8 mouse cellular contexts compared by ENCODE assay signal in the genomic region with DNA sequence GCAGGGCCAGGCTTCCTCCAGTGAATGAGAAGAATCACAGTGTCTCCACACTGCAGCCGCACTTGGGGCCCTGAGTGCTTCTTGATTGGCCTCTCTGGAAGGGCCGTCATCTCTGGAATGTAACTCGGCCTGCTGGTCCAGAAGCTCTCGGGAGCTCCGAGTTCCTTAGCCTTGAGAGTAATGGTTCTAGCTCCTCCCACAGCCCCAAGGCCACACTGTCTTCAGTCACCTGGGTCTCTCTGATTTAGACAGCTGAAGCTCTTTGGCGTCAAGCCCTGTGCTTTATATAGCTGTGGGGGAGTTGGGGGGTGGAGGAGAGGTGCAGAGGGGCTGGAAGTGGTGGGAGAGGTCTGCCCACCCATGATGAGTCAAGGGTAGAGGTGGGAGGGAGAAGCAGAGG. TPM values are rescaled to one million over a fixed set of nuclear protein-coding genes. Genes with fewer than 3 reads are reported as not detected.
DNase-seq lines count a peak whose midpoint lies in the region; ATAC-seq lines count a peak whose summit lies in the region.

No protein-coding gene starts in this region.

- peaks cover 60% of the 10 kb centered on the region for H3K4me1 ChIP-seq in heart, embryonic 13.5 days
- peaks cover 28% of the 10 kb centered on the region for H3K4me1 ChIP-seq in heart, embryonic 15.5 days (replicated peaks)
- H3K4me1 ChIP-seq in limb, embryonic 15.5 days, result peaks cover 26% of the 10 kb centered on the region
- peaks cover 24% of the 10 kb centered on the region for H3K4me1 ChIP-seq in stomach, embryonic 16.5 days (ENCODE audit: control insufficient read depth, insufficient read depth, low read length)

- no peak for DNase-seq in heart, adult 8-10 months (ENCODE audit: low spot score)
- DNase-seq in cerebellum, adult 18-20 months, result no peak
- no peak for DNase-seq in thymus, postnatal 10 days (ENCODE audit: low spot score in 2 of 2)
- DNase-seq in cerebellum, postnatal 14 days, result no peak

- H3K27ac ChIP-seq in heart, embryonic 13.5 days (replicated peaks), result peak overlapping the region; percentile 81
- peak overlapping the region; percentile 75 for H3K27ac ChIP-seq in heart, embryonic 15.5 days
- H3K27ac ChIP-seq in limb, embryonic 15.5 days, result peak overlapping the region; percentile 70
- peak overlapping the region; percentile 84 for H3K27ac ChIP-seq in stomach, embryonic 16.5 days (ENCODE audit: low read length)

- no peaks in the 10 kb centered on the region for H3K9me3 ChIP-seq in heart, embryonic 13.5 days
- H3K9me3 ChIP-seq in heart, embryonic 15.5 days (replicated peaks), result no peaks in the 10 kb centered on the region
- no peaks in the 10 kb centered on the region for H3K9me3 ChIP-seq in limb, embryonic 15.5 days
- H3K9me3 ChIP-seq in stomach, embryonic 16.5 days (replicated peaks; ENCODE audit: control insufficient read depth, low read length), result no peaks in the 10 kb centered on the region

- WGBS in heart, embryonic 13.5 days, result 14% methylated on average over 6 of the region's 6 CpGs
- WGBS in heart, embryonic 15.5 days, result 7% methylated on average over 6 of the region's 6 CpGs
- WGBS in limb, embryonic 15.5 days, result 13% methylated on average over 6 of the region's 6 CpGs
- WGBS in stomach, embryonic 16.5 days, result 6% methylated on average over 6 of the region's 6 CpGs

- no peaks in the 10 kb centered on the region for H3K27me3 ChIP-seq in heart, embryonic 13.5 days (replicated peaks)
- no peaks in the 10 kb centered on the region for H3K27me3 ChIP-seq in heart, embryonic 15.5 days
- H3K27me3 ChIP-seq in limb, embryonic 15.5 days, result no peaks in the 10 kb centered on the region
- no peaks in the 10 kb centered on the region for H3K27me3 ChIP-seq in stomach, embryonic 16.5 days (ENCODE audit: control insufficient read depth, insufficient read depth, low read length)

- peak overlapping the region; percentile 12; the same call in 1 of the 2 replicates for H3K4me3 ChIP-seq in heart, embryonic 13.5 days
- H3K4me3 ChIP-seq in heart, embryonic 15.5 days, result no peak overlapping the region
- no peak overlapping the region for H3K4me3 ChIP-seq in limb, embryonic 15.5 days
- H3K4me3 ChIP-seq in stomach, embryonic 16.5 days (replicated peaks; ENCODE audit: low read length), result 0 out of 2 replicates have a peak overlapping the region, but pooled peaks have one; percentile 5

- ATAC-seq in heart, embryonic 13.5 days (ENCODE audit: extremely low read depth, insufficient number of reproducible peaks, low FRiP score, low TSS enrichment), result peak; percentile 10; the same call in 1 of the 2 replicates
- ATAC-seq in heart, embryonic 15.5 days (replicated peaks; ENCODE audit: insufficient number of reproducible peaks, insufficient read depth, low FRiP score, low read depth), result peak; percentile 67
- ATAC-seq in limb, embryonic 15.5 days (ENCODE audit: insufficient number of reproducible peaks, low FRiP score, low TSS enrichment, low read depth), result peak; percentile 32; the same call in 1 of the 2 replicates
- ATAC-seq in stomach, embryonic 16.5 days (ENCODE audit: insufficient read depth, low FRiP score), result peak; percentile 91

- H3K4me2 ChIP-seq in heart, embryonic 13.5 days, result peak overlapping the region; percentile 53
- H3K4me2 ChIP-seq in heart, embryonic 15.5 days, result peak overlapping the region; percentile 21
- H3K4me2 ChIP-seq in limb, embryonic 15.5 days, result no peak overlapping the region
- peak overlapping the region; percentile 14 for H3K4me2 ChIP-seq in stomach, embryonic 16.5 days (ENCODE audit: low read depth, low read length)

- H3K9ac ChIP-seq in heart, embryonic 13.5 days, result peak overlapping the region; percentile 42
- H3K9ac ChIP-seq in heart, embryonic 15.5 days, result peak overlapping the region; percentile 25; the same call in 1 of the 2 replicates
- no peak overlapping the region for H3K9ac ChIP-seq in limb, embryonic 15.5 days
- peak overlapping the region; percentile 60 for H3K9ac ChIP-seq in stomach, embryonic 16.5 days (ENCODE audit: low read length)

- H3K36me3 ChIP-seq in heart, embryonic 13.5 days, result peaks cover 17% of the 10 kb centered on the region
- H3K36me3 ChIP-seq in heart, embryonic 15.5 days, result no peaks in the 10 kb centered on the region
- peaks cover 4% of the 10 kb centered on the region; the same call in 1 of the 2 replicates for H3K36me3 ChIP-seq in limb, embryonic 15.5 days
- no peaks in the 10 kb centered on the region for H3K36me3 ChIP-seq in stomach, embryonic 16.5 days (ENCODE audit: control insufficient read depth, insufficient read depth, low read length)

RNA-seq across cellular contexts. Expression of a gene that starts 14.1 kb away (rescaled TPM):
- 12.9 and 15.4 TPM in 2 replicates for polyA plus RNA-seq in heart, embryonic 13.5 days (2015; fragmentation: Nextera tagmentation; extraction: Ambion mirVana)
- total RNA-seq in heart, adult 8-10 months (2022), result 10 to 100 TPM; 13.2 to 17.4 (median 13.7) TPM
- polyA plus RNA-seq in heart, embryonic 15.5 days (2015; fragmentation: Nextera tagmentation; extraction: Ambion mirVana), result 11.5 and 13.9 TPM in 2 replicates
- 17.5 and 23.3 TPM in 2 replicates for polyA plus RNA-seq in limb, embryonic 15.5 days (2015; fragmentation: Nextera tagmentation; extraction: Ambion mirVana)
- polyA plus RNA-seq in stomach, embryonic 16.5 days (2015; fragmentation: Nextera tagmentation; extraction: Ambion mirVana), result 13.5 and 18.9 TPM in 2 replicates

RNA-seq across cellular contexts. Expression of a gene that starts 30.8 kb away (rescaled TPM):
- polyA plus RNA-seq in heart, embryonic 13.5 days (2015; fragmentation: Nextera tagmentation; extraction: Ambion mirVana), result 31.0 and 34.6 TPM in 2 replicates
- 1 to 10 TPM; 1.9 to 2.4 (median 2.2) TPM for total RNA-seq in heart, adult 8-10 months (2022)
- polyA plus RNA-seq in heart, embryonic 15.5 days (2015; fragmentation: Nextera tagmentation; extraction: Ambion mirVana), result 24.5 and 28.4 TPM in 2 replicates
- 31.8 and 36.1 TPM in 2 replicates for polyA plus RNA-seq in limb, embryonic 15.5 days (2015; fragmentation: Nextera tagmentation; extraction: Ambion mirVana)
- 28.4 and 28.5 TPM in 2 replicates for polyA plus RNA-seq in stomach, embryonic 16.5 days (2015; fragmentation: Nextera tagmentation; extraction: Ambion mirVana)

RNA-seq across cellular contexts. Expression of a gene that starts 39.7 kb away (rescaled TPM):
- 251 and 271 TPM in 2 replicates for polyA plus RNA-seq in heart, embryonic 13.5 days (2015; fragmentation: Nextera tagmentation; extraction: Ambion mirVana)
- total RNA-seq in heart, adult 8-10 months (2022), result 10 to 100 TPM; 39.5 to 50.6 (median 44.3) TPM
- polyA plus RNA-seq in heart, embryonic 15.5 days (2015; fragmentation: Nextera tagmentation; extraction: Ambion mirVana), result 163 and 208 TPM in 2 replicates
- polyA plus RNA-seq in limb, embryonic 15.5 days (2015; fragmentation: Nextera tagmentation; extraction: Ambion mirVana), result 268 and 295 TPM in 2 replicates
- polyA plus RNA-seq in stomach, embryonic 16.5 days (2015; fragmentation: Nextera tagmentation; extraction: Ambion mirVana), result 335 and 345 TPM in 2 replicates

Comparison
In these comparisons a context has a peak if more than half of its experiments do, and no peak if none do; other contexts are left out.
1. H3K4me3 ChIP-seq: peak in heart, embryonic 13.5 days (single experiment) and stomach, embryonic 16.5 days (single experiment); none in heart, embryonic 15.5 days (single experiment) and limb, embryonic 15.5 days (single experiment).
2. ATAC-seq: peak in every context shown above with its lines; median percentile 91 in stomach, embryonic 16.5 days; 67 in heart, embryonic 15.5 days; 32 in limb, embryonic 15.5 days; 10 in heart, embryonic 13.5 days.
3. Peak in every context shown above with its lines, with median percentiles within 50 percentile points of each other: H3K27ac ChIP-seq.